Mouse (Mus musculus) neural tube, embryonic 13.5 days (tissue): ENCODE data around the gene Col11a2. TPM values are rescaled to one million over a fixed set of nuclear protein-coding genes. Genes with fewer than 3 reads are reported as not detected.

Source experiments
- ATAC-seq: fragments of 200-750 bp; cut with Nextera tagmentation; 2 replicates; pipeline ENCODE4 v1.8.0; 2017; ENCODE audit warnings: low read depth, mild to moderate bottlenecking, moderate TSS enrichment, moderate library complexity
- H3K27ac ChIP-seq: fragments of 300-500 bp; sonication (generic); replicated peaks from 2 replicates; pipeline ENCODE4 v1.5.1; 2015; ENCODE audit warnings: moderate library complexity, mild to moderate bottlenecking, inconsistent platforms
- H3K27me3 ChIP-seq: fragments of 300-500 bp; sonication (generic); 2 replicates; pipeline ENCODE4 v1.6.1; 2015; ENCODE audit warnings: mild to moderate bottlenecking, inconsistent platforms
- H3K36me3 ChIP-seq: fragments of 300-500 bp; sonication (generic); 2 replicates; pipeline ENCODE4 v1.6.1; 2015; ENCODE audit warnings: mild to moderate bottlenecking, inconsistent platforms
- H3K4me1 ChIP-seq: fragments of 300-500 bp; sonication (generic); replicated peaks from 2 replicates; pipeline ENCODE4 v1.6.1; 2015; ENCODE audit warnings: inconsistent platforms
- H3K4me2 ChIP-seq: fragments of 300-500 bp; sonication (generic); 2 replicates; pipeline ENCODE4 v1.6.1; 2015; ENCODE audit warnings: inconsistent platforms, mild to moderate bottlenecking, moderate library complexity
- H3K4me3 ChIP-seq: fragments of 300-500 bp; sonication (generic); 2 replicates; pipeline ENCODE4 v1.5.1; 2015; ENCODE audit warnings: mild to moderate bottlenecking, inconsistent platforms
- H3K9ac ChIP-seq: fragments of 300-500 bp; sonication (generic); 2 replicates; pipeline ENCODE4 v1.6.1; 2015; ENCODE audit warnings: moderate library complexity, mild to moderate bottlenecking, inconsistent platforms
- H3K9me3 ChIP-seq: fragments of 300-500 bp; sonication (generic); 2 replicates; pipeline ENCODE4 v1.6.1; 2016; ENCODE audit warnings: inconsistent platforms
- WGBS: fragments of 180-500 bp; shearing (Covaris S2); methylation state at CpG from one replicate; pipeline ENCODE4 v1.1.7; 2015; 5-methylcytosine and 5-hydroxymethylcytosine counted together
- polyA plus RNA-seq: library from polyadenylated mRNA; unstranded; fragments of >200 nt; fragmentation: Nextera tagmentation; extraction: Ambion mirVana; gene quantifications from 2 replicates; pipeline ENCODE4 v1.2.1, GENCODE M21; 2015

Col11a2 gene
- polyA plus RNA-seq, 1 experiment from 2014 or later, result 4.5 TPM

DNA sequence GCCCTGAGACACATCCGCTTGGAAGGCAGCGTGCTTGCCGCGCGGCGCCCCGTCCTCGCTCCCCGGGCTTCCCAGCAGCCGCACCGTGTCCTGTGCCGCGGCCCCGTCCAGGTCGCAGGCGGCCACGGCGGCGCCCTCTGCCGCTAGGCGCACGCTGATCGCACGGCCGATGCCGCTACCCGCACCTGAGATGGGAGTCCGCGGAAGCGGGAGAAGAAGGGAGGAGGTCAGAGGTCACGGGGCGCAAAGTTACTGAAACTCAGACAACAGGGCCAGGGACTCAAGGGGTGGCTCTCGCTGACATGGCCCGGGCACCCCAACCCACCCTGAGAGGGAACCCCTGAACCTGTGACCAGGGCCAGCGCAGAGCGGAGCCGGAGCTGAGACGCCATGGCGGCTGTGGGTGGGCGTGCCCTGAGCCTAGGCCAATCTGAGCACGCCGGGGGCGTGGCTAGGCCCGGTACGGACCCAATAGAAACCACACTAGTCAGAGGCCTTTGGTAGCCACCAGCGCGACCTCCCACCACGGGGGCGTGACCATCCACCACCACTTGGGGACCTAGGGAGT lies 11.5 kb upstream of the Col11a2 start, which contains the start of gene H2-Ke6:
TSS of gene H2-Ke6 (minus strand) at position 405 of the 568 bp plus-strand sequence.
- ATAC-seq, result peak; percentile 69
- Histone ChIP-seq H3K4me2 (peak within 1 kb of the TSS; percentile 100), H3K4me1 (peaks cover 78% of the 10 kb centered on the region), H3K4me3 (peak within 1 kb of the TSS; percentile 87), H3K36me3 (peaks cover 26% of the 10 kb centered on the region), H3K27ac (peak within 1 kb of the TSS; percentile 99), H3K27me3 (no peaks in the 10 kb centered on the region), H3K9ac (peak within 1 kb of the TSS; percentile 96), H3K9me3 (no peaks in the 10 kb centered on the region)
- WGBS, result under 1% methylated on average over 49 of the region's 49 CpGs

DNA sequence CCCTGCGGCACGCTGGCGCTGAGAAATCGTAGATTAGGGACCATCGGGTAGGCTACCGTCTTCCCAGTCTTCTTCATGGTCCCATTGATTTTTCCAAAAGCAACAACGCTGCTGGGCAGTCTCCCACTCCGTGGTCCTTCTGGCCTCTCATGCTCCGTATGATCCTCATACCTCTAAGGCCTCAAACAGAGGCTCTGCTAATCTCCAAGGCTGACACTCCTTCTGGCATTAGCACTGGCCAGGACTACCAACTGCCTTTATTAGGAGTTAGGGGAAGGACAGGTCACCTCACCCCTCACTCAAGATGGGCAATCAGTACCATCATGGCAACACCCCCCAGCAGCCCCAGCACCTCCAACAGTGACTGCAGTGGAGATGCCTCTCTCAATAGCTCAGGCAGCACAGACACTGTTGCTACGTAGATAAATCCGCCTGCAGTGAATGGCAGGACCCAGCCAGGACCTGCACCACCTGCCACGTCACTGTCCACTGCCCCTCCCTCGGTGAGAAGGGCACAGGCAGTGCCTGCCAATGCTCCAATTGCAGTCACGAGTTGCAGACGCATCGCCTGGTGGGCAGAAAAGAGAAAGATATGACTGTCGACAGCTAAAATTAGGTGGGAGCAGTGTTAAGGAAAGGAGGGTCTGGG lies 10.6 kb upstream of the Col11a2 start:
- Histone ChIP-seq H3K4me2 (peak overlapping the region; percentile 100), H3K9me3 (no peaks in the 10 kb centered on the region), H3K4me3 (peak overlapping the region; percentile 87), H3K9ac (peak overlapping the region; percentile 96), H3K4me1 (peaks cover 78% of the 10 kb centered on the region), H3K36me3 (peaks cover 22% of the 10 kb centered on the region), H3K27ac (peak overlapping the region; percentile 99), H3K27me3 (no peaks in the 10 kb centered on the region)
- ATAC-seq, result no peak
- WGBS, result 49% methylated on average over 17 of the region's 17 CpGs

DNA sequence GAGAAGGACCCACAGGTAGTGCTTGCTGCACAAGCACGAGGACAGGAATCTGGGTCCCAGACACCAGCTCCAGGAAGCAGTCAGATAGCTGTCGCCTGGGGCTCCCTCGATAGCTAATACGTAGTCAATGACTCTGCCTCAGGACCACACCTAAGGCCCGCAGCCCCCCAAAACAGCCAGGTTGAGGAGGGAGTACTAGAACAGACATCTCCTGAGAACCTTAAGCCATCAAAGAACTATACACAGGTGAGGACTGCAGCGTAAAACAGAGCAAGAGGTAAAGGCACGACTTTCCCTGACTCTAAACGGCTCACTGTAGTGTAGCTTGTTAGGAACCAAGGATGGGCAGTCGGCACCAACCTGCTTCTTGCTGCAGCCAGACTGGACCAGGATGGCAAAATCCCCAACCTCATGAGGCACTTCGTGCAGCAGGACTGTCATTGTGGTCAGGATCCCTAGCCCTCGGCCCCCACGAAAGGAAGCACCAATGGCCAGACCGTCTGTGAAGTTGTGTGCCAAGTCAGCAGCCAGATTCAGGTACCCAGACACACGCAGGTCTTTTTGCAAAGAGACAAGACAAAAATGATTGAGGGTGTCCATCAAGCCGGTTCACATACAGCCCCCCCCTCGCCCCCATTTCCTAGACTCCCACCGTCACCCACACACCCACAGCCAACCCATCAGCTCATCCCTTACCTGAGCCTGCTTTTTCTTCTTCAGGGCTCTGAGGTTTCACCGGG lies 9.9 kb upstream of the Col11a2 start:
- Histone ChIP-seq H3K27ac (peak overlapping the region; percentile 99; the same call in 1 of the 2 replicates), H3K4me3 (peak overlapping the region; percentile 87), H3K36me3 (peaks cover 29% of the 10 kb centered on the region), H3K9ac (peak overlapping the region; percentile 96), H3K9me3 (no peaks in the 10 kb centered on the region), H3K4me2 (peak overlapping the region; percentile 100), H3K27me3 (no peaks in the 10 kb centered on the region), H3K4me1 (peaks cover 80% of the 10 kb centered on the region)
- ATAC-seq, result no peak
- WGBS, result 90% methylated on average over 18 of the region's 18 CpGs

DNA sequence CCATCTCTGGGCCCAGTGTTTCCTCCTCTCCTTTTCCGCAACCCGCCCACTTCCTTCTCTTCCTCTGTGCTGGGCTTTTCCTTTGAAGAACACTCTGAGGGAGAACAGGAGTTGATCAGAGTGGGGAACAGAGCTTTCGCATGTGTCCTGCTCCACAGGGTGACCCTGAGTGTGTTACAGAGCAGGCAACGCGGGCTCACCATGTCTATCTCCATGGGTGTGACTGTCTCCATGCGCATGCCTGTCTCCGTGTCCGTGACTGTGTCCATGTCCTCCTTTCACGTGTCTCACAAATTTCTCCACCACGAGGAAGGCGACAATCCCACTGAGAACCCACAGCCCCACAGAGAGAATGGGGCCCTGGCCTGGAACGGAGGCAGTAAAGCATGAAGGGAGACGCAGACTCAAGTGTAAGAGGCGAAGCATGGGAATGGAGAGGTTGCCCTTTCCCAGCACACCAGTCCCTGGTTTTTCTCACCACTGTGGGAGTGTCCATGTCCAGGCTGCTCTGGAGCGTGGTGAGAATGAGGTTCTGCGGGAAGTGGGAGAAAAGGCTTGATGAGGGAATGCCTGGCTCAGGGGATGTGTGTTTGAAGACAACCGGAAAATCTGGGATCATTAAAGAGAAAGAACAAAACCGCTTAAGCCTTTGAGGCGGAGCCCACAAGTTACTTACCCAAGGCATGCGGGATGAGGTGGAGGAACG lies 9.2 kb upstream of the Col11a2 start:
- 0 out of 2 replicates have a peak overlapping the region, but pooled peaks have one; percentile 98 for H3K27ac ChIP-seq
- H3K27me3 ChIP-seq, result no peaks in the 10 kb centered on the region
- no peaks in the 10 kb centered on the region for H3K9me3 ChIP-seq
- H3K4me1 ChIP-seq, result peaks cover 80% of the 10 kb centered on the region
- H3K4me3 ChIP-seq, result peak overlapping the region; percentile 87
- H3K4me2 ChIP-seq, result peak overlapping the region; percentile 100
- peak overlapping the region; percentile 96 for H3K9ac ChIP-seq
- WGBS, result 68% methylated on average over 21 of the region's 21 CpGs
- no peak for ATAC-seq
- H3K36me3 ChIP-seq, result peaks cover 36% of the 10 kb centered on the region

DNA sequence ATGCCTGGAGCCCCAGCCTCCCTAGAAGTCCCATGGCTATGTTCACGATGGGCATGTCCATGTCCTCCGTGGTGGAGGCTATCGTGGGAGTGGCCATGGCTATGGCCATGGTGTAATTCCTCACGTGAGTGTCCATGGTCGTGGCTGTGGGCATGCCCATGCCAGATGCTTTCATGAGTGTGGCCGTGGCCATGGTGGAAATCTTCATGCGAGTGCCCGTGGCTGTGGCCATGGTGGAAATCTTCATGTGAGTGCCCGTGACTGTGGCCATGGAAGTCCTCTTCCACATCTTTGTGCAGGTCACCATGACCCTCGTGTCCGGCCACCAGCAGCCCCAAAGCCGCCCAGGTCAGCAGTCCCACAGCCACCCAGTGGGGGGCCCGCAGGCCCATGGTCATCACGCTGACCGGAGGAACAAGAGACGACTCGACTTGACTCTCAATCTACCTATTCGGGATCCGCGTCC lies 8.3 kb upstream of the Col11a2 start:
- H3K9me3 ChIP-seq, result no peaks in the 10 kb centered on the region
- peaks cover 72% of the 10 kb centered on the region for H3K4me1 ChIP-seq
- H3K4me3 ChIP-seq, result peak overlapping the region; percentile 87
- WGBS, result 5% methylated on average over 20 of the region's 20 CpGs
- H3K27me3 ChIP-seq, result no peaks in the 10 kb centered on the region
- ATAC-seq, result no peak; the same call in 1 of the 2 replicates
- H3K9ac ChIP-seq, result peak overlapping the region; percentile 96
- H3K4me2 ChIP-seq, result peak overlapping the region; percentile 100
- H3K36me3 ChIP-seq, result peaks cover 45% of the 10 kb centered on the region
- H3K27ac ChIP-seq, result peak overlapping the region; percentile 98

DNA sequence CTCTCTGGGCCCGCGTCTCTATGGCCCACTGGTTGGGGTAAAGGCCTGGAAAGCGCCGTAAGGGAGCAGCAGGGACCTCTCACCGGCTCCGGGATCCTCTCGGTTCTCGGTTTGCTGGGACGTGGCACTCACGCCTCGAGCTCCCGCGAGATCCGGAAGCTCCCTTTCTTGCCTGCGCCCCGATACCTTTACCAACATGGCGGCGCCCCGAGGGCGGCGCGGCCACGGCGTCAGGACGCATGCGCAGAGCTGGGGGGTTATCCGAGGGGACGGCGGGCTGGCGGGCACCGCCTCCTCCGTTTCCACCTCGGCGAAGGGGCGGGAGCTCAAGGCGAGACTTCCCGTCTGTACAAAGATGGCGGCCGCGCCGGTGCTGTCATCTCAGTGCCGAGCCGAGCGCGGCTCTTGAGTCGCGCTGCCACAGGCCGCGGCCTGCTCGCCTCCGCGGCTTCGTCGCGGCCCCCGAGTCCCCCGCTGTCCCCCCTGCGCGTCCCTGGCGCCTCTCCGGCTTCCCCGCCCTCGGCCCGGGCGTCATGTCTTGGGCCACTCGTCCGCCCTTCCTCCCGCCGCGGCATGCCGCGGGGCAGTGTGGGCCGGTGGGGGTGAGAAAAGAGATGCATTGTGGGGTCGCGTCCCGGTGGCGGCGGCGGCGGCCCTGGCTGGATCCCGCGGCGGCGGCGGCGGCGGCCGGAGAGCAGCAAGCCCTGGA lies 7.6 kb upstream of the Col11a2 start, which contains the start of the genes Slc39a7 and Rxrb:
TSS of gene Slc39a7 (minus strand) at position 218 of the 709 bp plus-strand sequence.
TSS of gene Rxrb (plus strand) at position 348 of the 709 bp plus-strand sequence.
- Histone ChIP-seq H3K4me2 (peak within 1 kb of the TSS; percentile 100), H3K9me3 (no peaks in the 10 kb centered on the region), H3K9ac (peak within 1 kb of the TSS; percentile 96), H3K4me3 (peak within 1 kb of the TSS; percentile 87), H3K27me3 (no peaks in the 10 kb centered on the region), H3K27ac (peak within 1 kb of the TSS; percentile 98), H3K4me1 (peaks cover 64% of the 10 kb centered on the region), H3K36me3 (peaks cover 52% of the 10 kb centered on the region)
- ATAC-seq, result peak; percentile 80
- under 1% methylated on average over 81 of the region's 88 CpGs for WGBS

DNA sequence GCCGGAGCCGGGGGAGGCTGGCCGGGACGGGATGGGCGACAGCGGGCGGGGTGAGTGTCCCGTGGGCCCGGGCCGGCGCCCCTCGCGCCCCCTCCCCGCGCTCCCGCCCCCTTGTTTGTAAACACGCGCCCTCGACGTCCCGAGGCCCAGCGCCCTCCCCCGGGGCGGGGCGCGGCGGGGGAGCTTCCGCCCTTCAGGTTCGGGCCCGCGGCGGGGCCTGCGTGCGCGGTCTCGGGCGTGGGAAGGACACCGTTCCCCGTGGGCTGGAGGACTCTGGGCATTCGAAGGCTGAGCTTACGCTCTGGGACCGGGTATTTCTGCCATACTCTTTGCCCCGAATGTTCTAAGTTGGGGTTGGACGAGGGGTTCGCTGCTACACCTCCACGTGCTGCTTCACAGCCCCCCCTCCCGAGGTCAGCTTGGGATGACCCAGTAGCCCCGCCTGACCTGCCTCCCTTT lies 7.0 kb upstream of the Col11a2 start:
- Histone ChIP-seq H3K27me3 (no peaks in the 10 kb centered on the region), H3K9ac (peak overlapping the region; percentile 96), H3K36me3 (peaks cover 58% of the 10 kb centered on the region), H3K9me3 (no peaks in the 10 kb centered on the region), H3K4me3 (peak overlapping the region; percentile 87), H3K27ac (peak overlapping the region; percentile 98), H3K4me2 (peak overlapping the region; percentile 100), H3K4me1 (peaks cover 58% of the 10 kb centered on the region)
- under 1% methylated on average over 23 of the region's 48 CpGs for whole genome bisulfite sequencing
- peak; percentile 2; the same call in 1 of the 2 replicates for ATAC-seq

DNA sequence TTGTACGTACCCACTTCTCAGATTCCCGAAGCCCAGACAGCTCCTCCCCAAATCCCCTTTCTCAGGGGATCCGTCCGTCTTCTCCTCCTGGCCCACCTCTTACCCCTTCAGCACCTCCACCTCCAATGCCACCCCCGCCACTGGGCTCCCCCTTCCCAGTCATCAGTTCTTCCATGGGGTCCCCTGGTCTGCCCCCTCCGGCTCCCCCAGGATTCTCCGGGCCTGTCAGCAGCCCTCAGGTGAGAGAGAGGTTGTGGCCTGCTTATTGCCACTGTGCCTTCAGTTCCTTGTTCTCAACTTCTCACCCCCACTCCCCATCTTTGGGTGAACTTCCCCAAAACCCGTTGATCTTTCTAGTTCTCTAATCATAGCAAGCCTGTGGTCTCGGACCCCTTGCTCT lies 6.4 kb upstream of the Col11a2 start:
- peaks cover 64% of the 10 kb centered on the region for H3K36me3 ChIP-seq
- 55% methylated on average over 9 of the region's 9 CpGs for WGBS
- peaks cover 56% of the 10 kb centered on the region for H3K4me1 ChIP-seq

DNA sequence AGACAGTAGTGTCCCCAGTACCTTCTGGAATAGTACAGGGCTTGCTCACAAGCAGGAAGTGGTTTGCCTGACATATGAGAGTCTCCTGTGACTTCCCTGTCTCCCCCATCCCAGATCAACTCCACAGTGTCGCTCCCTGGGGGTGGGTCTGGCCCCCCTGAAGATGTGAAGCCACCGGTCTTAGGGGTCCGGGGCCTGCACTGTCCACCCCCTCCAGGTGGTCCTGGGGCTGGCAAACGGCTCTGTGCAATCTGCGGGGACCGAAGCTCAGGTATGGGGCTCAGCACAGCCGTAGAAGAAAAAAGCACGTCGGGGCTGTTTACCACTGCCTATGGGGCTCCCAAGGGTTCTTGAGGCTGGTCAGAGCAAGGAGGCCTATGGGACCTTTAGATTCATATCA lies 5.8 kb upstream of the Col11a2 start:
- no peaks in the 10 kb centered on the region for H3K27me3 ChIP-seq
- WGBS, result 95% methylated on average over 9 of the region's 9 CpGs
- peaks cover 65% of the 10 kb centered on the region for H3K36me3 ChIP-seq
- H3K4me1 ChIP-seq, result peaks cover 57% of the 10 kb centered on the region
- no peaks in the 10 kb centered on the region for H3K9me3 ChIP-seq
- peak overlapping the region; percentile 96 for H3K9ac ChIP-seq
- H3K4me2 ChIP-seq, result peak overlapping the region; percentile 100
- H3K4me3 ChIP-seq, result no peak overlapping the region
- 0 out of 2 replicates have a peak overlapping the region, but pooled peaks have one; percentile 9 for H3K27ac ChIP-seq
- ATAC-seq, result no peak

More for the DNA sequence above, 6.4 kb upstream of the Col11a2 start:
- Histone ChIP-seq H3K27me3 (no peaks in the 10 kb centered on the region), H3K27ac (peak overlapping the region; percentile 98; the same call in 1 of the 2 replicates), H3K9ac (peak overlapping the region; percentile 96), H3K4me3 (peak overlapping the region; percentile 87), H3K9me3 (no peaks in the 10 kb centered on the region), H3K4me2 (peak overlapping the region; percentile 100)
- no peak for ATAC-seq

DNA sequence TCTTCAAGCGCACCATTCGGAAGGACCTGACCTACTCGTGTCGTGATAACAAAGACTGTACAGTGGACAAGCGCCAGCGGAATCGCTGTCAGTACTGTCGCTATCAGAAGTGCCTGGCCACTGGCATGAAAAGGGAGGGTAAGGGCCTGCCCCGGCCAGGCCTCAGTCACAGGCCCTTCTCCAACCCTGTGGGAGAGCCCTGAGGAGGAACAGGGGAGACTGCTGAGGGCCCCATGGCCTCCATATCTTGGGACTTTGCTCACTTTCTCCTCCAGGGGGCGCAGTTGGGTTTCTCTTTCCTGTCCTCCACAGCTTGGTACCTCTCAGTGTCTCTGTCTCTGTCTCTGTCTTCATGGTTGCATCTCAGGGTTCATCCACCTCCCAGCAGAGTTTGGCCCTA lies 5.2 kb upstream of the Col11a2 start:
- ATAC-seq, result no peak
- Histone ChIP-seq H3K9ac (no peak overlapping the region), H3K4me1 (peaks cover 57% of the 10 kb centered on the region), H3K27ac (no peak overlapping the region), H3K4me3 (no peak overlapping the region), H3K9me3 (no peaks in the 10 kb centered on the region), H3K4me2 (no peak overlapping the region), H3K36me3 (peaks cover 59% of the 10 kb centered on the region), H3K27me3 (no peaks in the 10 kb centered on the region)
- 73% methylated on average over 10 of the region's 10 CpGs for WGBS

DNA sequence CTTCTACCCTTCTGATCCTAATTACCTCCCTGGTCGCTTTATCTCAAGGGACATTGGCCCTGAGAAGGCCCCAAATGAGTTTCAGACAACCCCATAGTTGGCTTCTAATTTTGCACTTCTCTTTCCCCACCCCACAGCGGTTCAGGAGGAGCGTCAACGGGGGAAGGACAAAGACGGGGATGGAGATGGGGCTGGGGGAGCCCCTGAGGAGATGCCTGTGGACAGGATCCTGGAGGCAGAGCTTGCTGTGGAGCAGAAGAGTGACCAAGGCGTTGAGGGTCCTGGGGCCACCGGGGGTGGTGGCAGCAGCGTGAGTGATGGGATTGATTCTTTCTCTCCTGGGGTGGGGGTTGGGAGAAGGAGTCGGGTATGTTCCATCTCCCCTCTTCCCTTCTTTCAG lies 3.7 kb upstream of the Col11a2 start:
- peaks cover 56% of the 10 kb centered on the region for H3K4me1 ChIP-seq
- H3K9ac ChIP-seq, result no peak overlapping the region
- ATAC-seq, result no peak
- no peak overlapping the region for H3K4me2 ChIP-seq
- no peaks in the 10 kb centered on the region for H3K27me3 ChIP-seq
- H3K9me3 ChIP-seq, result no peaks in the 10 kb centered on the region
- 93% methylated on average over 8 of the region's 9 CpGs for WGBS
- peaks cover 47% of the 10 kb centered on the region for H3K36me3 ChIP-seq
- H3K4me3 ChIP-seq, result no peak overlapping the region
- H3K27ac ChIP-seq, result no peak overlapping the region
